Comparison of ENCODE assay signal across 12 mouse cellular contexts in genomic region chr7:143119826-143120225, GRCm38 (mm10). TPM values are rescaled to one million over a fixed set of nuclear protein-coding genes. Genes with fewer than 3 reads are reported as not detected.
DNase-seq lines count a peak whose midpoint lies in the region; ATAC-seq and TF ChIP-seq lines count a peak whose summit lies in the region.
"Had no signal": no experiment of that assay in that cellular context is flagged by ENCODE, and none has a peak within 500 bp of the region (broad histone marks: within the 10 kb centered on the region; RNA-seq: fewer than 3 reads in every experiment).

No protein-coding gene starts in this region.

- peaks cover 28% of the 10 kb centered on the region for H3K4me1 ChIP-seq in heart, adult 2 months (ENCODE audit: control insufficient read depth, insufficient read depth, low read length)
- 0 out of 2 replicates have a peak, but pooled peaks cover 4% of the 10 kb centered on the region for H3K4me1 ChIP-seq in liver, postnatal 0 days (ENCODE audit: insufficient read depth)
- 0 out of 2 replicates have a peak, but pooled peaks cover 12% of the 10 kb centered on the region for H3K4me1 ChIP-seq in liver, embryonic 11.5 days (replicated peaks; ENCODE audit: control insufficient read depth, insufficient read depth, low read length)
- peaks cover 22% of the 10 kb centered on the region for H3K4me1 ChIP-seq in stomach, embryonic 14.5 days (ENCODE audit: control insufficient read depth, insufficient read depth, low read length)

- H3K9ac ChIP-seq in heart, adult 2 months (ENCODE audit: low read depth, low read length), result no peak overlapping the region
- no peak overlapping the region for H3K9ac ChIP-seq in liver, postnatal 0 days (replicated peaks)
- no peak overlapping the region for H3K9ac ChIP-seq in liver, embryonic 11.5 days (ENCODE audit: low read depth, low read length)
- no peak overlapping the region for H3K9ac ChIP-seq in stomach, embryonic 14.5 days (replicated peaks; ENCODE audit: low read depth, low read length)
- H3K9ac ChIP-seq: liver, embryonic 13.5 days had no signal

- DNase-seq in heart, adult 2 months, result no peak
- no peak for DNase-seq in heart, postnatal 4 days
- DNase-seq in liver, postnatal 0 days, result no peak
- no peak for DNase-seq in liver, embryonic 11.5 days (ENCODE audit: low spot score)
- DNase-seq in layer of hippocampus, postnatal 36 days, result no peak
- no peak for DNase-seq in embryo, embryonic 10 days (ENCODE audit: low spot score)
- DNase-seq: liver, embryonic 13.5 days had no signal

- no peak for TF ChIP-seq EP300 in heart, adult 2 months (IDR thresholded peaks at IDR 0.05; ENCODE audit: insufficient read depth, low read depth, low read length)
- TF ChIP-seq EP300 in liver, postnatal 0 days (IDR thresholded peaks at IDR 0.05; ENCODE audit: low read depth), result no peak

- no peak for TF ChIP-seq CTCF in heart, adult 2 months (IDR thresholded peaks at IDR 0.05)
- no peak for TF ChIP-seq CTCF in liver, postnatal 0 days (IDR thresholded peaks at IDR 0.05; ENCODE audit: low read depth)

- no peaks in the 10 kb centered on the region for H3K27me3 ChIP-seq in heart, adult 2 months (ENCODE audit: control insufficient read depth, insufficient read depth, low read length)
- H3K27me3 ChIP-seq in liver, postnatal 0 days (ENCODE audit: insufficient read depth, low read length), result no peaks in the 10 kb centered on the region
- no peaks in the 10 kb centered on the region; the same call in 1 of the 2 replicates for H3K27me3 ChIP-seq in liver, embryonic 11.5 days (replicated peaks; ENCODE audit: control insufficient read depth, insufficient read depth, low read length)
- H3K27me3 ChIP-seq in stomach, embryonic 14.5 days (ENCODE audit: control insufficient read depth, insufficient read depth, low read length), result no peaks in the 10 kb centered on the region

- H3K27ac ChIP-seq in heart, adult 2 months, result peak overlapping the region; percentile 88
- peak overlapping the region; percentile 44; the same call in 1 of the 2 replicates for H3K27ac ChIP-seq in liver, postnatal 0 days (ENCODE audit: low read depth)
- no peak overlapping the region for H3K27ac ChIP-seq in liver, embryonic 11.5 days (ENCODE audit: low read depth, low read length)
- peak overlapping the region; percentile 55; the same call in 1 of the 2 replicates for H3K27ac ChIP-seq in stomach, embryonic 14.5 days (ENCODE audit: low read length)
- H3K27ac ChIP-seq: layer of hippocampus, adult 2 months; liver, embryonic 13.5 days had no signal

- no peak overlapping the region for H3K4me2 ChIP-seq in liver, postnatal 0 days (ENCODE audit: low read depth, low read length)
- no peak overlapping the region for H3K4me2 ChIP-seq in liver, embryonic 11.5 days
- H3K4me2 ChIP-seq in stomach, embryonic 14.5 days (replicated peaks; ENCODE audit: low read depth, low read length), result no peak overlapping the region
- H3K4me2 ChIP-seq: liver, embryonic 13.5 days had no signal

- ATAC-seq in liver, postnatal 0 days, result peak; percentile 15; the same call in 1 of the 2 replicates
- no peak for ATAC-seq in liver, embryonic 11.5 days (replicated peaks; ENCODE audit: low FRiP score)
- peak; percentile 17; the same call in 1 of the 2 replicates for ATAC-seq in granulocyte monocyte progenitor cell, adult 5-6 weeks (replicated peaks; ENCODE audit: poor library complexity, severe bottlenecking)
- no peak for ATAC-seq in stomach, embryonic 14.5 days (ENCODE audit: insufficient number of reproducible peaks, insufficient read depth, low FRiP score, low read depth)
- ATAC-seq: midbrain, embryonic 16.5 days had no signal

- intact Hi-C loops in heart, adult 2 months (cut with DNase I), result loop anchor here (2.0 kb wide), 1 partner anchor 17 kb away; no protein-coding TSS in a partner anchor

- H3K9me3 ChIP-seq in liver, postnatal 0 days (ENCODE audit: low read length), result peaks cover 1% of the 10 kb centered on the region; the same call in 1 of the 2 replicates
- no peaks in the 10 kb centered on the region for H3K9me3 ChIP-seq in liver, embryonic 11.5 days (ENCODE audit: control insufficient read depth, low read length)
- no peaks in the 10 kb centered on the region; the same call in 1 of the 2 replicates for H3K9me3 ChIP-seq in stomach, embryonic 14.5 days (ENCODE audit: control insufficient read depth, low read depth, low read length)
- H3K9me3 ChIP-seq: liver, embryonic 13.5 days had no signal

- no peaks in the 10 kb centered on the region for H3K36me3 ChIP-seq in heart, adult 2 months (ENCODE audit: control insufficient read depth, insufficient read depth, low read length)
- no peaks in the 10 kb centered on the region for H3K36me3 ChIP-seq in liver, postnatal 0 days (replicated peaks; ENCODE audit: insufficient read depth, low read length)
- H3K36me3 ChIP-seq in liver, embryonic 11.5 days (ENCODE audit: control insufficient read depth, insufficient read depth, low read length), result no peaks in the 10 kb centered on the region
- H3K36me3 ChIP-seq in stomach, embryonic 14.5 days (ENCODE audit: control insufficient read depth, insufficient read depth, low read length), result no peaks in the 10 kb centered on the region
- H3K36me3 ChIP-seq: liver, embryonic 13.5 days had no signal

- TF ChIP-seq POLR2A in heart, adult 2 months (IDR thresholded peaks at IDR 0.05; ENCODE audit: insufficient read depth, low read depth, low read length), result no peak

- no peaks in the 10 kb centered on the region; the same call in 1 of the 2 replicates for H3K79me2 ChIP-seq in heart, adult 2 months (replicated peaks; ENCODE audit: control insufficient read depth, insufficient read depth, low read length)

- 65% methylated on average over 3 of the region's 3 CpGs for WGBS in heart, adult 2 months
- WGBS in liver, postnatal 0 days (ENCODE audit: insufficient replicate concordance), result 47% methylated on average over 3 of the region's 3 CpGs
- WGBS in liver, embryonic 11.5 days, result 61% methylated on average over 3 of the region's 3 CpGs
- WGBS in stomach, embryonic 14.5 days, result 68% methylated on average over 3 of the region's 3 CpGs

- no peak overlapping the region for H3K4me3 ChIP-seq in heart, adult 2 months
- H3K4me3 ChIP-seq in liver, postnatal 0 days (ENCODE audit: low read depth, low read length), result no peak overlapping the region
- H3K4me3 ChIP-seq in liver, embryonic 11.5 days (ENCODE audit: low read depth, low read length), result no peak overlapping the region
- no peak overlapping the region for H3K4me3 ChIP-seq in stomach, embryonic 14.5 days (ENCODE audit: low read depth, low read length)
- H3K4me3 ChIP-seq: layer of hippocampus, adult 2 months; liver, embryonic 13.5 days had no signal

RNA-seq across cellular contexts. Expression of gene Kcnq1, which starts 13.7 kb away (rescaled TPM):
- total RNA-seq in heart, adult 2 months (2021), result 10 to 100 TPM; 32.4 to 34.2 TPM
- 42.0 and 48.1 TPM in 2 replicates for polyA plus RNA-seq in heart, adult 2 months (2012; rRNA removed)
- 10 to 100 TPM; 51.7 to 55.3 TPM for total RNA-seq in heart, postnatal 4 days (2021)
- polyA plus RNA-seq in liver, postnatal 0 days (2015; fragmentation: Nextera tagmentation; extraction: Ambion mirVana), result 0.37 and 0.63 TPM in 2 replicates
- 0.59 and 1.2 TPM in 2 replicates for polyA plus RNA-seq in liver, embryonic 11.5 days (2014; fragmentation: Nextera tagmentation; extraction: Ambion mirVana)
- total RNA-seq in granulocyte monocyte progenitor cell, adult 5-6 weeks (2014; fragmentation: Nextera tagmentation), result not detected in 2 replicates
- not detected in 2 replicates for total RNA-seq in granulocyte monocyte progenitor cell, adult 5-6 weeks (2017)
- polyA plus RNA-seq in stomach, embryonic 14.5 days (2014; fragmentation: Nextera tagmentation; extraction: Ambion mirVana), result 4.2 and 6.0 TPM in 2 replicates
- total RNA-seq in layer of hippocampus, postnatal 36 days (2021), result 1 to 10 TPM in 1 of 2 experiments, under 1 TPM in 1; 0.55 to 1.1 TPM
- total RNA-seq: neutrophil, adult 5-6 weeks had no signal

RNA-seq across cellular contexts. Expression of gene Trpm5, which starts 25.4 kb away (rescaled TPM):
- not detected for total RNA-seq in heart, adult 2 months (2021)
- 0.06 and 0.08 TPM in 2 replicates for polyA plus RNA-seq in heart, adult 2 months (2012; rRNA removed)
- total RNA-seq in heart, postnatal 4 days (2021), result under 1 TPM; 0.74 to 0.93 TPM
- polyA plus RNA-seq in liver, postnatal 0 days (2015; fragmentation: Nextera tagmentation; extraction: Ambion mirVana), result 0.13 and 0.42 TPM in 2 replicates
- 1.2 and 1.3 TPM in 2 replicates for polyA plus RNA-seq in liver, embryonic 11.5 days (2014; fragmentation: Nextera tagmentation; extraction: Ambion mirVana)
- not detected in 2 replicates for total RNA-seq in granulocyte monocyte progenitor cell, adult 5-6 weeks (2014; fragmentation: Nextera tagmentation)
- not detected in 2 replicates for total RNA-seq in granulocyte monocyte progenitor cell, adult 5-6 weeks (2017)
- polyA plus RNA-seq in stomach, embryonic 14.5 days (2014; fragmentation: Nextera tagmentation; extraction: Ambion mirVana), result 22.5 and 27.0 TPM in 2 replicates
- total RNA-seq in layer of hippocampus, postnatal 36 days (2021), result not detected
- total RNA-seq: layer of hippocampus, adult 2 months; neutrophil, adult 5-6 weeks had no signal

RNA-seq across cellular contexts. Expression of gene Tssc4, which starts 50.8 kb away (rescaled TPM):
- total RNA-seq in heart, adult 2 months (2021), result 10 to 100 TPM; 13.6 to 14.8 TPM
- 33.2 and 36.9 TPM in 2 replicates for polyA plus RNA-seq in heart, adult 2 months (2012; rRNA removed)
- total RNA-seq in heart, postnatal 4 days (2021), result 10 to 100 TPM; 32.6 to 33.9 TPM
- 24.1 and 25.2 TPM in 2 replicates for polyA plus RNA-seq in liver, postnatal 0 days (2015; fragmentation: Nextera tagmentation; extraction: Ambion mirVana)
- 48.9 and 52.2 TPM in 2 replicates for polyA plus RNA-seq in liver, embryonic 11.5 days (2014; fragmentation: Nextera tagmentation; extraction: Ambion mirVana)
- total RNA-seq in granulocyte monocyte progenitor cell, adult 5-6 weeks (2014; fragmentation: Nextera tagmentation), result 28.1 and 62.3 TPM in 2 replicates
- 33.9 and 45.6 TPM in 2 replicates for total RNA-seq in granulocyte monocyte progenitor cell, adult 5-6 weeks (2017)
- polyA plus RNA-seq in stomach, embryonic 14.5 days (2014; fragmentation: Nextera tagmentation; extraction: Ambion mirVana), result 61.3 and 66.6 TPM in 2 replicates
- 10 to 100 TPM; 40.0 to 46.3 TPM for total RNA-seq in layer of hippocampus, postnatal 36 days (2021)

Comparison
In these comparisons a context has a peak if more than half of its experiments do, and no peak if none do; other contexts are left out.
1. ATAC-seq: peak in liver, postnatal 0 days (single experiment) and granulocyte monocyte progenitor cell, adult 5-6 weeks (single experiment); none in liver, embryonic 11.5 days (single experiment) and stomach, embryonic 14.5 days (single experiment).
2. RNA of gene Kcnq1, which starts 13.7 kb away (total RNA-seq): 51.7 to 55.3 TPM in heart, postnatal 4 days and 32.4 to 34.2 TPM in heart, adult 2 months; 0.55 to 1.1 TPM in layer of hippocampus, postnatal 36 days and not detected in granulocyte monocyte progenitor cell, adult 5-6 weeks; every median in the first group is over 10 times any median in the second.